Mouse (Mus musculus) spleen, postnatal 10 days (tissue): ENCODE results near the gene Agap1.

Source experiments
- DNase-seq, 2 experiments: peaks; one replicate each; pipeline ENCODE4 v3.0.0; 2021 to 2022; ENCODE audit warnings: low spot score in 2 of 2

Gene Agap1

DNA sequence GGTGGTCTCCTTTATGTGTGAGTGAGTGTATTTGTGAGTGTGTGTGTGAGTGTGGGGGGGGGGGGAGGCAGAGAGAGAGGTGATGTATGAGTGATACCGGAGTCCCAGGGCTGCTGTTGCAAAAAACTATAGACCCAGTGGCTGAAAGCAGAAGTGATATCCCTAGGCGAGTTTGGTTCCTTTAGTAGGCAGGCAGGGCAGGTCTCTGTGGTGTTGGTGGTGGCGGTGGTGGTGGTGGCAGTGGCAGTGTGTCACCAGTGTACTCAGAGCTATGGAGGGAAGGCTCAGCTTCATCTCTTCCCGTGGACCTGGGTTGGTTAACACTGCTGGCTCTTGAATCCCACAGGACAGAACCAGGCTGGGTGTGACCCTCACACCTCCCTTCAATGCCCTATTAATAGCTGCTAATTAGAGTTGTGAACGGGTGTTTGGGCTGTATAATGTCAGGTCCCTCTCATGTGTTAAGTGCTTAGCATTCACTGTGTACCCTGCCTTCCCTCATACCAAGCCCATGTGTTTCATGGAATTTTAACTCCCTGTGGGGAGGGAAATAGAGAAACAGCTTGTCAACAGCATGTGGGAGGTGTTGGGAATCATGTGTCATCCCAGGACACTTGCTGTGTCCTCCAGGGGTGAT, 158.7 kb downstream of the Agap1 start:
- no peak for DNase-seq

DNA sequence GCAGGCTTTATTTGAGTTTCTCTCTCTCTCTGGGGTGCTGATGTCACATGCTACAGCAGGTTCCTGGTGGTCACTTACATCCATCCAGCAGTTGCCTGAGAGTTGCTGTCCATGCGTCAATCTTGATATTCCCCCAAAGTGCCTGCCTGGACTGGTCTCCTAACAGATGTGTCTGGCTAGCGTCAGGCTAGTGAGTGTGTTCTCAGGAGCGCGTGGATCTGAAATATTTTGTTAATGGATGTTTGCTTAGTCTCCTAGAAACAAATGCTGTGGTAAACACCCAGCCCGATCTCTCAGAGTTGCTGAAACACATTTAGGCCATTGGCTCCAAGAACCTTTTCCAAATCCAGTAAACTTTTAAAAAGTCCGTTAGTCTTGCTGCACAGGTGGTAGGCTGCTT, 161.9 kb downstream of the Agap1 start:
- no peak for DNase-seq

DNA sequence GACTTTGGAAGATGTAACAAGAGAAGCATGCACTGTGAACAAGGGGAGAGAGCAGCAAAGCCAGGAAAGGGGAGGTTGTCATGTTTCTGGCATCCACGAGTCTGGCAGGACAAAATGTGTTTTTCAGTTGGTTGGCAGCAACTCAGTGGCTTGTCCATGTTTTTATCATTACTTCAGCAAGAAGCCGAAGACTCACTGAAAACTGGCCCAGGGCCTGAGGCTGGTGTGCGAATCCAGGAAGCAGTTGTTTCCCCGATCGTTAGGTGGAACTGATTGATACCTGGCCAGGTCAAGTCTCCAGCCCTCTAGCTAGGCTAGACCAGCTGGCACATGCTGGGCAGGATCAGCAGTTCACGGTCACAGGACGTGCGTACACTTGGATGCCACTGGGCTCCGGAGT, 162.7 kb downstream of the Agap1 start:
- no peak for DNase-seq

DNA sequence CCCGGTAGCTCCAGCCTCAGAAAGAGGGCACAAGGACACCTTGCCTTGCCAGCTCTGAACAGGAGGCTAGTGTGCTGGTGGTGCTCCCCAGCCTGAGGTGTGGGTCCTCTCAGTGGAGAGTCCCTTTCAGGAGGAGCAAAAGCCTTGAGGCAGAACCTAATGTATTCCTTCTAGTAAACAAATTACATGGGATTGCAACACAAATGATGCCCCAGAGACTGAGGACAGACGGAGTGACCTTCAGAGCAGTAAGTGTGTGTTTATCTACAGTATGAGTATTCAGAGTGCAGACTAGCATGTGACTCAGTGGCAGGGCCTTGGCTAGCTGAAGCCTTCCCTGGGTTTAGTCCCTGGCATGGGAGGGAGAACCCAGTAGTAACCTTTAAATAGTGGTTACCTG, 165.4 kb downstream of the Agap1 start:
- DNase-seq, result no peak

DNA sequence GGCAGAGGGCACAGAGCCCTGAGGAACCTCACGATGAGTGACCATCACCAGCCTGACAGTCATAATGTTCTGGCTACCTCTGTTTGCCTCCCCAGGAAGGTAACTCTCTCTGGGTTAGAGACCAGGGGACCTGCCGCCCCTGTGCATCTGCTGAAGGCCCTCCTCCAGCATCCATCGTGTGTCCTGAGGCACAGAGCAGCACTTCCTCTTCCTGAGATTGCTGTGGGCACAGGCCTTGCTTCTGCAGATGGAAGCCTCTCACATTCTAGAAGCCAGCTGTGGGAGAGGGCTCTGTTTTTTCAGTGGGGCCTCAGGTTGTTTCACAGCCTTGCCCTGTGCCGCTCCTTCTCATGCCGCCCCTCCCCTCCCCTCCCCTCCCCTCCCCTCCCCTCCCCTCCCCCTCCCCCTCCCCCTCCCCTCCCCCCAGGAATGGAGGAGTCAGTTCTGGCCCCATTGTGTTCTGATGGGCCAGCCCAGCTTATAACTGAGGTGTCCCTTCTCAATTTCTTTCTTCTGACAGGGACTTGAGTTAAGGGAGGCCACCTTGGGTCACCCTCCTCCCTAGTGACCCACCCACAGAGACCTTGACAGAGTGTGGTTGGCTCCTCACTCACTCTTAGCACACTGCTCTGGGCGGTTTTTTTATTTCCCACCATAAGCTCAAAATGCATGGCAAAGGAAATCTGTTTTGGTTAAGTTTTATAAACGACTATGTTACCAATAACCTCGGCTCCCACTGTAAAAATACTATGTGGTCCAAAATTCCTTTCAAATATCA, 166.6 kb downstream of the Agap1 start:
- DNase-seq, result no peak

DNA sequence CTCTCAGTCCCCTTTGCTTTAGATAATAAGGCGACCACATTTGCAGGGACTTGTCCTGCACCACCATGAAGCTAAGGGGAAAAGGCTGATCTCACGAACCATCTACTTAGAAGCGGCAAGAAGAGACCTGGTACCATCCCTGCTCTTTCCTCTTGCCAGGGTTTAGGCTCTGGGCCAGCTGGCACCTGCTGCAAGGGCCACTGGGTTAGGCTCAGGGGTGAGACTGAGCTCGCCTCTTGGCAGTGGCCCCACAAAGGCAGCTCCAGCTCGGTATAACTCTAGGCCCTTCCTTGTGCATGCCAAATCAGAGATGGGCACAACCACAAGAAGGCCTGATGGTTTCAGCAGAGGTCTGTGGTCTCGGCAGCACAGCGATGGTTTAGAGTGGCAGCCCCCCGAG, 167.3 kb downstream of the Agap1 start:
- DNase-seq, result no peak

DNA sequence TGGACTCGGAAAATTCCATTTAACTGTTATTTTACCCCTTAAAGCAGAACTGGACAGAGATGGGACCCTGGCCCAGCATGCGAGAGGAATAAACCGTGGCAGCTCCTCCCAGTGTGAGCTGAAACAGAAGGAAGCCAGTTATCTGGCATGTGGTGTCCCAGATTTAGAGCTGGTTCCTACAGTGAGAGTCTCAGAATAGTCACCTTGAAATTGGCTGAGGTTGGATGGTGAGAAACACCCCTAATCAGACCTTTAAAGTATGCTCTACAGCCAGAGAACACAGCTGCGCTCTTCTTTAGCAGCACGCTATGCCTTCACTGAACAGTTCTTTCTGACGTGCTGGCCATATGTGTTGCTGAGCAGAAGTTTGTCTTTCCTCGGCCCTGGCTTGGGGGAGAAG, 168.2 kb downstream of the Agap1 start:
- DNase-seq, result no peak

DNA sequence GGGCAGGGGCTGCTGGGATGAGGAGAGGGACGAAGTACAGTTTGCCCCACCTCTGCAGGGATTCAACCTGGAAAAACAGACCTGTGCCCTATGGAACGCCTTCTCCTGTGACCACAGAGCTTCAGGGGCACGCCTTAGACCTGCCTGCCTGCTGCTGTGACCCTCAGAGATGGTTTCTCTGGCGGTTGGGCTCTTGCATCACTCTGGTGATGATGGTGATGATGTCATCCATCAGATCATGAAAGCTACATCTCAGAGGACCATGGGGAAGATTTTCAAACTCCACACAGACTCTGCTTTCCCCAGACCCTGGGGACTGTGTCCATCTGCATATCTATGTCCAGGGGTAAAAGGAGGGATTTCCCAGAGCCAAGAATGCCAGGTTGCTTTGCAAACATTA, 170.7 kb downstream of the Agap1 start:
- DNase-seq, result no peak

DNA sequence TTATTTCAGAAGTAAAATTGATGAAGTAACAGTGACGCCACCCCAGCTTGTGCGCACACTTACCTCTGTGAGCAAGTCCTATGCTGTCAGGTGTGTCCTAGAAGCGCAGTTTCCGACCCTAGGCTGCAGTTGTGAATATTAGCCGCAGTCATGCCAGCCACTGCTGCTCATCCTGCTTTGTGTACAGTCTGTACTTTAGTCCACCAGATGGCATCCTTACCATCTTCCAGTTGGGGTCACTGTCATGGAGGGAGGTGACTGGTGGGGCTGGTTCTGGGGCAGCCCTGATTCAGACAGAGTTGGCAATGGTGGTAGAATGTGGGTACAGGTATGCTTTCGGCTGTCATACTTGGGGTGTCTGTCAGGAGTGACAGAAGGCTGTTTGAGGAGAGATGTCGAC, 171.4 kb downstream of the Agap1 start:
- DNase-seq, result no peak

DNA sequence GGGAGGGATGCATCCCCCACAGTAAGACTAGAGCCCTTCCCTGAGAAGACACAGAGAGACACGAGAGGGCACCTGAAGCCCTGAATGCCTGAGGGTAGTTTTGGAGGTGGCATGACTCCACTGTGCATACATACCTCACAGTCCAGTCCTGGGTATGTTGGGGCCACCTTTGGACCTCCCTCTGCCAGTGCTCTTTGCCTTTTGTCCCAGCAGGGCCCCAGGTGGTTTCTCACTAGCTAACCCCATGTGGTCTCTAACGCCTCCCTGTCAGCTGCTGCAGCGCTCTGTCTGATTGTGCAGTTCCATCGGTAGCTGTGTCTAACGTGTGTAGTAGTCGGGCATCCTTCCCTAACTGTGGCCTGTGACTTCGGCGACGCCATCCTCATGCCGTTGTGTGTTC, 172.3 kb downstream of the Agap1 start:
- DNase-seq, result no peak

DNA sequence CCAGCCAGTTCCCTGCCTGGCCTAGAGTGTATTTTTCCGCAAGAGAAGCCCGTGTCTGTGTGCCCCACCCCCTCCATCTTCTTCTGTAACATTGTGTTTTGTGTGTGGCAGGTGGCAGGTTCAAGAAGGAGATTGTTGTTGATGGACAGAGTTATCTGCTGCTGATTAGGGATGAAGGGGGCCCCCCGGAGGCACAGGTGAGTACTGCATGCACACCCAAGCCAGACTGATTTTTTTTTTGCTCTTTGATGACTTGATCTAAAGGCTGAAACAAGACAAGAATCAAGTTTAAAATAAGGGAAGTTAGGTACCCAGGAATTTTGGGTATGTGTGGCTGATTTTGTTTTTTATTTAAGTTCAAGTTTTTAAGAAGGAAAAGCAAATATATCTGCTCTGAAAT, 173.0 kb downstream of the Agap1 start:
- peak in 1 of 2 experiments; percentile 38 for DNase-seq

DNA sequence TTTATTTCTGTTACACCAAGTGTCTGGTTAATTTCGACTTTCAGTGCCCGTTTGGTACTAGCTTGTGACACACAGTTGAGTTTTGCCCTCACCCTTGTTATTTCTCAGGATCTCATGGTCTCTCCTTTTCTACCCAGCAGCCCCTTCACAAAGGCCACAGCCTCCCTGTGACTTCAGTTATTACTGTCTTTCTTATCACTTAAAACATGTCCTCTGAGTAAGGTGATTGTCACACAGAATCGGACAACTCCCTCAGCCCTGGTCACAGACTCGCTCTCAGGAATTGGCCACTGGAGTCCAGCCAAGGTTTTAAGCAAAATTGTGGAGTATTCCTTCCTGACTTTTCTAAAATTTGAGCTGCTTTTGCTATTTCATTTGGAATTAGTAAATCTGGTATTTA, 176.2 kb downstream of the Agap1 start:
- DNase-seq, result no peak

DNA sequence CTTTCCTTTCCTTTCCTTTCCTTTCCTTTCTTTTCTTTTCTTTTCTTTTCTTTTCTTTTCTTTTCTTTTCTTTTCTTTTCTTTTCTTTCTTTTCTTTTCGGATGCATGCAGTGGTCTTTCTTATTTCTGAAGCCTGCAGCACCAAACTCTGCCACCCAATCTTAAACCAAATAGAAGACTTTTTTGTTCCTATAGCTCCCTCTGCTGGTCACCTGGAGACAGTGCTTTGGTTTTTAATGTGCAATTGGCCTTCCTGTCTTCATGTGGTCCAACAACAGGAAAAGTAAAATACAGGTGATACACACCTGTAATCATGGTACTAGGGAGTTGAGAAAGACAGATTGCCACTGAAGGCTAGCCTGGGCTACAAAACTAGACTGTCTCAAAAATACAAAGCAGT, 177.1 kb downstream of the Agap1 start:
- no peak for DNase-seq

DNA sequence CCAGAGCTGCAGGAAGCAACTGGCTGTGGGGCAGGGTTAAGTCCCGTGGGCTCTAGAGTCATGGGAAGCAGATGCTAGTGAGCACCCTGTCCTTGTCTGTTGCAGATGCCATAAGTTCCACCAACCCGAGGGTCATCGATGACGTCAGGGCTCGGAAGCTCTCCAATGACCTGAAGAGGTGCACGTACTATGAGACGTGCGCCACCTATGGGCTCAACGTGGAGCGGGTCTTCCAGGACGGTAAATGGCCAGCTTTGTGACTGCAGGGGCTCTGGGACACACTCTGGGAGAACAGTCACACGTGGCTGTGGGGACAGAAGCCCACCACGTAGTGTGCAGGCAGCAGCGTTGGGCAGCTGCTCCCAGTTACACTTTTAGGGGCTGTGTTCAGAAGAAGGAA, 179.4 kb downstream of the Agap1 start:
- no peak for DNase-seq

DNA sequence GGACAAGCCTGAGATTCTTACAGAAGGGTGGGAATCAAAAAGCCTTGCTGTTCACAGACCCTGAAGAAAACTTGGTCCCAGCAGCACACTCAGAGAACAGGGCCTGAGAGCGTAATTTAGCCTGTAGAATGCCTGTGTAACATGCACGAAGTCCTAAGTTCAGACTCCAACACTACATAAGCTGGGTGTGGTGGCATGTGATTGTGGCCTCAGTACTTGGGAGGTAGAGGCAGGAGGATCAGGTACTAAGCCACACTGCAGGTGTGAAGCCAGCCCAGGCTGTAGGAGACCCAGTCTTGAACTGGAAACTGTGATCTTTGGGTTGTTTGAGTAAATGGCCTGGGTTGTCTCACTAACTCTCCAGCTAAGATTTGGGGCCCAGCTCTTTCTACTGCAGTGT, 180.5 kb downstream of the Agap1 start:
- no peak for DNase-seq

DNA sequence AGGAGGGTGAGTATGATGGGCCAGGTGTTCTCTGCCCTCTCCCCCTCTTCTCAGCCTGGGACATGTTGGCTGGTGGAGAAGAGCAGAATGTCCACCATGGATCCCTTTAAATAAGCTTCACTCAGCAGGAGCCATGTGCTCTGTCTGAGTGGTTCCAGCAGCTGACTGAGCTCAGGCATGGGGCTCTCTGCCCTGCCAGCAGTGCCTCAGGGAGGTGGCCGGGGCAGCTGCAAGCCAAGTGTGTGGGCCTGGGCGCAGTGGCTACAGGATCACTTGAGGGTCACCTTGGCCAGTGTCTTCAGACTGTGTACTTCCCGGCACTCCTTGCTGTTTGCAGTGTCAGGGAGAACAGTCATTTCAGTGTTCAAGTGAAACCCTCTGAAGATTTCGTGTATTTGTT, 183.1 kb downstream of the Agap1 start:
- DNase-seq, result no peak

DNA sequence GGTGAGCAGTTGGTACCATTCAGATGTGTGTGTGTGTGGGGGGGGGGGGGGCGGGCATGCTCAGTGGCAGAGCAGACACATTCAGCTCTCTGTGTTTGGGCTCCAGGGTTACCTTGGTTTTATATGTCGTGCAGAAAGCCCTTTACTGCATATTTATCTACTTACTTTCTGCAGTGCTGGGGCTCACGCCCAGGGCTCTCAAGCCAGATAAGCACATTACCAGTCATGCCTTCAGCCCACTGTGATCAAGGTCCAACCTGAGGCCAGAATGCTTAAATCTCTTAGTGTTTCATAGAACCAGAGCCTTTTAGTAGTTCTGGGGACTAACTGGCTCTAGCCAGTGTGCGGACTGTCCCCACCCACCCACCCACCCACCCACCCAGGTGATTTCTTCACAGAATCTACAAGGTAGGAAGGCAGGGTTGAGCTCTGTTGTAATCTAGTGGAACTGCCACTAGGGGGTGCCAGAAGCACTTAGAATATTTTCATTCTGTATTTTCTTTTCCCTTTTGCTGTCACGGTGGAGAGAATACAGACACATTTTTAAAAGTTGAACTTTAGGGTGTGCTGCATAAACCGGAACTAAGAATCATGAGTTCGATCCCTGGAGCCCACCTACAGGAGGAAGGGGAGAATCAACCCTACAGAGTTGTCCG, 189.0 kb downstream of the Agap1 start:
- DNase-seq, result peak; percentile 29 to 66

DNA sequence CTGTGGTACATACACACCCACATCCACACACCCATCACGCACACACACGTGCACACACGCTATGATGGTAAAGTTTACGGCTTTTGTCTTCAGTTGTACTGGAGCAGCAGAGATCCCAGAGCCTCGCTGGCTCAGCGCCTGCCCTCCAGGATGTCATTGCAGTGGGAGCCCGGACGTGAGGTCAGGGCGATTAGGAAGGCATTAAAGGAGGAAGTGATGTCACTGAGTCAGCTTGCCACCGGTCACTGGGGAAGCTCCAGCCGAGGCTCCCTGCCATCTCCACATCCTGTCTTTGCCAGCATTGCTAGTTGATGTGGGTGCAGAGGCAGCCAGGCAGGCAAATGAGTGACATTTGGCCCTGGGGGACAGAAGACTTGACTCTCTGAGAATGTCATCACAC, 189.5 kb downstream of the Agap1 start:
- DNase-seq, result peak; percentile 23 to 58

DNA sequence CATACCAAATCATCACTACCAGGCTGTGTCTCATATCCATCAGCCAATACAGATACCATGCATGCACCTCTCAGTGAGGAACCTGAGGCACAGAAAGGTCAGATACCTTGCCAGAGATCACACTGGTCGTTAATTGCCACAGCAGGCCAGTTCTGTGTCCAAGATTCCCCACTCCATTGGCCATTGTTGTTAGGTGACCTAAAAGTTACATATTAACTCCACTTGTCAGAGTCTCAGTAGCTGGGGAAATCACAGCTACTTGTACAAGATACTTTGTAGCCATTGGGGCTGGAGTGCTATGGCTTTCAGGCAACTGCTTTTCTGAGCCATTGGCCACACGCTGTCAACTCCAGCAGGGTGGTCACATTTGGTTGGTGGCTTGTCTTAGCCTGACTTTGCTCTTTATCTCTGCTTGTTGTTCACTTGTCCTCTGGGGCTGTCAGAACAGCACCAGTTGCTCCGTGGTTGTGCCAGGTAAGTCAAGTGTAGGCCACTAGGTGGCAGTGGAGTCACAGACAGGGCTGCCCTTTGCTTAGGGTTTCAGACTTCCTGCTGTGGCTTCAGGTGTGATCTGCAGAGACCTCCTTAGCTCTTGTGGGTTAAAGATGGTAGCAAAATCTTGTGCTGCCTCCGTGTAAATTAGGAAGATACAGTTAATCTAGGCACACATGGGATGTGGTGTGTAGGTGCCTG, 191.9 kb downstream of the Agap1 start:
- DNase-seq, result peak; percentile 33 to 72

DNA sequence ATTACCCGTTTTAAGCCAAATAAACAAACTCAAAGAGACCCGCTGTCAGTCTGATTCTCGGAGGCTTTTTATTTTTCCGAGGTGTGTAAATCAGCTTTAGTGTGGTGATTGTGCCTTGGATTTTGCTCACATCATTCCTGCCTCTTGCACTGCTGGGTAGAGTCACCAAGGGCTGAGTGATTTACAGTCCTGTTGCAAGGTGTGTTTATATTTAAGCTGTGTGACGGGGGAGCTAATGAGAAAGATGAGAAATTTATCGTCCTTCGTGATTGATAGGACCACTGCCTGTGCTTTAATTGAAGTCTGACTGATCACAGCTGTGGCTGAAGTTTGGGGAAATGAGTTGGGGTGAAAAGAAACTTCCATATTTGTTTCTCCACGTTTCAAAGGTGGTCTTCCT, 192.9 kb downstream of the Agap1 start:
- no peak for DNase-seq

DNA sequence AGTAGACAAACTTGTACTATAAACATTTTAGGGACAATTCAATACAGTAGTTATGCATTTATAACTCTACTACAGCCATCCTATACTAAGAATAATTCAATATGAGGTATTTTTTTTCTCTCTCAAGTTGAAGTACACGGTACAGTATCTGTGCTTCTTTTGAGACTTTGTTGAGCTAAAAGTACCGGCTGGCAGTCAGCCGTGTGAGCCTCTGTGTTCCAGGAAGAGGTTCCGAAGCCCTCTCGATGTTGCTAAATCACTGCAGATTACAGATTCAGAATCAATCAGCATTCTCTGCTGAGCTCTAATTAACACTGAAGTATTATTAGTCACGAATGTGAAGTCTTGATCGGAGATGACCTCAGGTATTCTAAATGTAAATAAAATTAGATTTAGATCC, 196.0 kb downstream of the Agap1 start:
- DNase-seq, result no peak

DNA sequence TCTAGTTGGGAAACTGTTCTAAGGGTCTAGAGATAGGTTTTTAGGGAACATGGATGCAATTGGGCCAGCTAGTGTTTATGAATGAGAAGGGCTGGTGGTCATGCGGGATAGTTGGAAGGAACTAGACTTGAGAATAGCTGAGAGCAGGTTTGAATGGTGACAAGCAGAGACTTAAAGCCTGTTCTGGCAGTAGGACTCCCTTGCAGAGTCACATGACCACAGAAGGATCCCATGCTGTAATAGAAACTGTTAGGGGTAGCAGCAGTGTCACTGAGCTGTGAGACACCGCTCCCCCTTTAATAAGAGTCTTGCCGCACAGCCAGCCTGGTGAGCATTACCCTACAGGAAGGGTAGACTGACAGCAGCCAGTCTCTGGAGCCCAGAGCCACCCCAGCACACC, 201.6 kb downstream of the Agap1 start:
- no peak for DNase-seq
